Mouse (Mus musculus) spleen, adult 2 months (tissue): ENCODE measurements around the gene Gpr161.

Source experiments
- CTCF ChIP-seq: fragments of 200-500 bp; IDR thresholded peaks from 2 replicates; pipeline ENCODE4 v1.5.1; 2011; ENCODE audit warnings: mild to moderate bottlenecking, inconsistent platforms; ENCODE audit not compliant: insufficient read depth, insufficient read length, insufficient replicate concordance; ENCODE audit errors: extremely low read depth
- POLR2A ChIP-seq: fragments of 200-500 bp; IDR thresholded peaks from 2 replicates; pipeline ENCODE4 v1.6.1; 2011; ENCODE audit warnings: low read depth, low read length, inconsistent platforms

GRCm38 (mm10) chr1:165330859-165331258 is 35.3 kb downstream of the Gpr161 start:
- TF ChIP-seq POLR2A (no peak), CTCF (no peak)
